Mouse (Mus musculus) layer of hippocampus, adult 2 months (tissue): ENCODE data around the gene Polr3h. TPM values are rescaled to one million over a fixed set of nuclear protein-coding genes. Genes with fewer than 3 reads are reported as not detected.

Source experiments
- DNase-seq, 2 experiments: peaks; one replicate each; pipeline ENCODE4 v3.0.0; 2022; ENCODE audit warnings: low spot score in 2 of 2
- H3K27ac ChIP-seq: fragments of 200-600 bp; 2 replicates; pipeline ENCODE4 v1.8.1; 2022
- H3K4me3 ChIP-seq: fragments of 200-600 bp; 2 replicates; pipeline ENCODE4 v1.8.1; 2022; ENCODE audit warnings: mild to moderate bottlenecking
- CTCF ChIP-seq: fragments of 200-600 bp; conservative IDR thresholded peaks from 2 replicates; pipeline ENCODE4 v1.8.1; 2022; ENCODE audit warnings: antibody characterized with exemption, mild to moderate bottlenecking, moderate library complexity
- total RNA-seq, 2 experiments: library from RNA; stranded (reverse); gene quantifications; 2 replicates each; pipeline ENCODE4 v1.2.3; 2021

Gene Polr3h
- total RNA-seq, 2 experiments from 2014 or later = 44.8 to 51.4 TPM

GRCm38 (mm10) chr15:81871604-81872261 lies 54.3 kb downstream of the Polr3h start, which contains the start of gene Phf5a:
Gene Phf5a (minus strand): TSS chr15:81871911.
- peak; percentile 81 to 84 for DNase-seq
- no peak for TF ChIP-seq CTCF
- Histone ChIP-seq H3K4me3 (peak within 1 kb of the TSS; percentile 80), H3K27ac (peak within 1 kb of the TSS; percentile 98)

DNA sequence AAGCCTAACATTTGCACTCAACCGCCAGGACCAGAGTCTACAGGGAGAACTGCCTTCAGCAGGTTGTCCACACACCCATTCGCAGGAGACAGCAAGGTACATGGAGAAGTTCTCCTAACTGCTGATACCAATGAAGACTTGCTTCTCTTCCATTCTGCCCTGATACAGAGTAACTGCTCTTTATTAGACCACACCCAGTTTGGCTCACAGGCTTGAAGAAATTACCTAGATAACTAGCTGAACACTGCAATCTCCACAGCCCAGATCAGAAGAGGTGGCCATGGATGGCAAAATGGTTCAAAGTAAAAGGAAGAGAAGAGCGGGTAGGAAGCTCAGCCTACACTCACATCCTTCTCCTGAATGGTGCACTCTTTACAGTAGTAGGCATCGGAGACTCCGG lies 56.1 kb downstream of the Polr3h start:
- no peak for DNase-seq
- no peak overlapping the region for H3K27ac ChIP-seq
- TF ChIP-seq CTCF = no peak
- H3K4me3 ChIP-seq = no peak overlapping the region

GRCm38 (mm10) chr15:81864238-81864637 lies 61.8 kb downstream of the Polr3h start:
- Histone ChIP-seq H3K4me3 (no peak overlapping the region), H3K27ac (no peak overlapping the region)
- no peak for DNase-seq
- no peak for TF ChIP-seq CTCF

DNA sequence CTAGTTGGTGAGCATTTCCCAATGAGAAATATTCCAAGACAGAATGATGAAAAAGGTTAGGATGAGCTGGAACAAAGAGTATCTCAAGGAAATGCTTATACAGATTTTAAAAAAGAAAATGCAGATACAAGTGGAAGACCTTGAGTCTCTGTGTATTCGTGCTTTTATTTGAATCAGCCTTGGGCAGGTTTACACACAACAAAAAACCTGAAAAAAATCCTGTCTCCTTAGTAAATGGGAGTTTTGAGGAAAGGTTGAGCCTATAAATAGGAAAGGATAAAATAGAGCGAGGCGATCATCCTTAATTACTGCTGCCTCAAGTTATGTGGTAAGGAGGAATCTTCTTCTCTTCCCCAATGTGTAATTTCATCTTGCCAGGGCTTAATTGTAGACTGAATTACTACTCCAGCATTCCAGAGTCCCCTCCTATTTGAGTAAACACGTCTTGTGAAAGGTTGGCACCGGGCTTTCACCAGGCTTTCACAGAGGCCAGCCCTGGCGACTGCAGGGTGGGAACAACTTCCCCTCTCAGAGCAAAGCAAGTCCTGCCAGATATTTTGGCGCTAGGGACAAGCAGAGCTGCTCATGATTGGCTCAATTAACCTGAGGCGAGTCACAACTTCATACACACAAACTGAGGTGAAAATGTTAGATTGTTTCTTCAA lies 65.4 kb downstream of the Polr3h start:
- no peak for TF ChIP-seq CTCF
- Histone ChIP-seq H3K4me3 (peak overlapping the region; percentile 69), H3K27ac (peak overlapping the region; percentile 96)
- no peak for DNase-seq

- peak overlapping the region; percentile 96 for H3K27ac ChIP-seq
- H3K4me3 ChIP-seq = peak overlapping the region; percentile 69
- no peak for TF ChIP-seq CTCF
- peak; percentile 78 to 96 for DNase-seq
Observed at GRCm38 (mm10) chr15:81859330-81860255, 66.4 kb downstream of the Polr3h start.

DNA sequence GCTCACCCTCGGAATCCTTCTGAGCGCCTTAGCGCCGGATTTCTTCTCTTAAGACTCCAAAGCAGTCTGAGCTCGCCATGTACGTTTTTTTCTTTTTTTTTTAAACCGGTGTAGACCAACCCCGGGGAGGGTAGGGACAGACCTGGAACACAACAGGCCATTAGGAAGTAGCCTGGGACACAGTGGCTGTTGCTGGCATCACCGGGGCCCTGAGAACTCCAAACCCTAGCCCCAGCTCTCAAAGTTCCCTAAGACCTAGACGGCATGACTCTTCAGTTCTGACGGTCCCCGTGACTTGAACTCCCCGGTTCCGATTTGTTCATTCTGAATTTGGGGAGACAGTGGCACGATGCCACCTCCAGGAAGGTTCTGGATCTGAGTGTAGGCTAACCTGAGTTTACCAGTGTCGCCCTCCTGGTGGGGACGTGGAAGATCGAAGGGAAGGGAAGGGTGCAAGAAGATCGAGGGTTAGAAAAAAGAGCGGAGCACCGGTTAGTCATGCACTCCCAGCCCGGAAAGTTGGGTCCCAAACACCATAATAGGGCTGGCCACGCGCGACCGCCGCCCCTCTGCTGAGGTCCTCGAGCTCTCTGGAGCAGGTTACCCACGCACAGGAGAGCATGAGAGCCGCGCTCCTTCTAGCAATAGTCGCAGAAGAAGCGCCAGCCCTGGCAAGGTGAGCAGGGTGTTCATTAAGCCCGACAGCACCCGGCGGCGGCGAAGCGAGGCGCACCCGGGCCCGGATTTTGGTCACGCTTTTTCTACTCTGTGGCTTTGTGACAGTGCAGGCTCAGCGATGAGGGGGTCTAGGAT lies 67.3 kb downstream of the Polr3h start, which contains the start of gene Tob2:
Gene Tob2, minus strand, starts transcription at position 280 of the 813 bp plus-strand sequence.
- peak within 1 kb of the TSS; percentile 69 for H3K4me3 ChIP-seq
- TF ChIP-seq CTCF = peak; percentile 45; the same call in 1 of the 2 replicates
- peak; percentile 62 to 63 for DNase-seq
- H3K27ac ChIP-seq = peak within 1 kb of the TSS; percentile 96

DNA sequence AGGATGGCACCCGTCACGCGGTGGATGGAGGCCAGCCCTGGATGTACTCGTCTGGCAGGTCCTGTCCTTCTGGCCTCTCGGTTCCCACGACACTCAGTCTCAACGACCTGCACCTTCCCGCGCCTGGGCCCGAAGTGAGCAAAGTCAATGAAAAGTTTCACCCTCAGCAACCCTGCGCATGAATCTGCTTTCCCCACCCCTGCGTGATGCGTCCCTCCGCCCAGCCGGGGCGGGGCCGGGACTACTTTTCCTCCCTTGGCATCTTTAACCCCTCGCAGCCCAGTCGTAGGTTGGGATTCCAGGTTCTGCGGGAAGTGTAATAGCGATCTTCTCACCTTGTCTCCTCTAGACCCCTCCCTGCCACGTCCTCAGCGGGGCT lies 67.9 kb downstream of the Polr3h start:
- DNase-seq = peak; percentile 90 to 94
- Histone ChIP-seq H3K4me3 (peak overlapping the region; percentile 69), H3K27ac (peak overlapping the region; percentile 96)
- no peak for TF ChIP-seq CTCF

- DNase-seq = no peak
- Histone ChIP-seq H3K27ac (peak overlapping the region; percentile 96), H3K4me3 (peak overlapping the region; percentile 69)
- TF ChIP-seq CTCF = no peak
Observed at GRCm38 (mm10) chr15:81857724-81858116, 68.3 kb downstream of the Polr3h start.

- Histone ChIP-seq H3K27ac (peak overlapping the region; percentile 96), H3K4me3 (peak overlapping the region; percentile 69)
- TF ChIP-seq CTCF = no peak
- no peak for DNase-seq
Observed at GRCm38 (mm10) chr15:81856938-81857723, 68.9 kb downstream of the Polr3h start.

- peak overlapping the region; percentile 96 for H3K27ac ChIP-seq
- H3K4me3 ChIP-seq = peak overlapping the region; percentile 69
- DNase-seq = peak; percentile 82 to 86
- no peak for TF ChIP-seq CTCF
Observed at GRCm38 (mm10) chr15:81856030-81856790, 69.8 kb downstream of the Polr3h start.

DNA sequence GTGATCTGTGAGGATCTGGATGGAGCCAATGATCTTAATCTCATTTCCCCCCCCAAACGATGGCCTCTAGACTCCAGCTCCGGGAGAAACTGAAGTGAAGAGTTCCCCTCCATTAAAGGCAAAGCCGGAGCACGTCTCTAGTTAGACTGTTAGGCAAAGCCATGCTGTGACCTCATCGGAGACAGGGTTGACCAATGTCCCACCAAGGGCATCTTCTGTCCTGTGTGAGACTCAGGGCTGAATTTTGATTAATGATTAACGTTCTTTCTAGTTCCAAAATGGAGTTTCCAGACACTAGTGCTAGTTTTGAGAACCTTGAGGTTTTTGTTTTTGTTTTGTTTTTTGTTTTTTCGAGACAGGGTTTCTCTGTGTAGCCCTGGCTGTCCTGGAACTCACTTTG lies 73.0 kb downstream of the Polr3h start:
- no peak overlapping the region for H3K4me3 ChIP-seq
- no peak for TF ChIP-seq CTCF
- no peak for DNase-seq
- H3K27ac ChIP-seq = no peak overlapping the region; the same call in 1 of the 2 replicates
